Mouse (Mus musculus) bone marrow macrophage, adult 2 months (primary cell): Measurements from ENCODE around the gene Stkld1.

Experiments
- CTCF ChIP-seq: IDR thresholded peaks from 2 replicates; pipeline ENCODE4 v1.5.1; 2012; ENCODE audit warnings: low read depth, mild to moderate bottlenecking, low read length, moderate library complexity
- POLR2A ChIP-seq: IDR thresholded peaks from 2 replicates; pipeline ENCODE4 v1.6.1; 2012; ENCODE audit warnings: mild to moderate bottlenecking, low read depth, low read length, borderline replicate concordance

GRCm38 (mm10) chr2:26920190-26920855, 13.5 kb upstream of the Stkld1 start:
- TF ChIP-seq POLR2A (no peak), CTCF (no peak)
